Mouse (Mus musculus): ENCODE measurements at regions not wholly inside any gene's neighbourhood (a gene's known extent, or its start where the extent isn't known, plus 50 kb on each side); places are given as distances from the start of the nearest gene placed in this dataset.

DNA sequence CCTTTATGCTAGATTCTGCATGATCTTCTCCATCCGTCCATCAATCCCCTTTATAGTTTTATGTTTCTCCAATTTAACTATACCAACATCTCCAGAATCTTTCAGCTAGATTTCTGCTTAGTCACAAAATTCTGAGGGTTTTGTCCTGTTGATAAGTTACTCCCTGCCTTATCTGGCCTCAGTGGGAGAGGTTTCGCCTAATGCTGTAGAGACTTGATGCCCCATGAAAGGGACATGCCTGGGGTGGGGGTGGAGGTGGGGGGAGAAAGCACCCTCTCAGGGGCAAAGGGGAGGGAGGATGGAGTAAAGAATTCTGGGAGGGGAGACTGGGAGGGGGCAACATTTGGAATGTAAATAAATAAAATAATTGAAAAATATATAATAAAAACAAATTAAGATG, 93.2 kb upstream of the Jazf1 start:
- TF ChIP-seq CTCF (IDR thresholded peaks at IDR 0.05; ENCODE audit: extremely low read depth, insufficient read depth, low read length) (no peak), POLR2A (IDR thresholded peaks at IDR 0.05; ENCODE audit: extremely low read depth, insufficient read depth, low read length) (no peak)
- H3K4me1 ChIP-seq (ENCODE audit: control insufficient read depth, insufficient read depth, low read length) = no peaks in the 10 kb centered on the region
- no peak overlapping the region for H3K4me3 ChIP-seq (ENCODE audit: insufficient read depth, low read length)
- H3K27ac ChIP-seq (ENCODE audit: insufficient read depth, low read length) = no peak overlapping the region

- TF ChIP-seq CTCF (IDR thresholded peaks at IDR 0.05; ENCODE audit: extremely low read depth, insufficient read depth, low read length) (no peak), POLR2A (IDR thresholded peaks at IDR 0.05; ENCODE audit: extremely low read depth, insufficient read depth, low read length) (no peak)
- no peak overlapping the region for H3K4me3 ChIP-seq (ENCODE audit: insufficient read depth, low read length)
- H3K27ac ChIP-seq (ENCODE audit: insufficient read depth, low read length) = no peak overlapping the region
- no peaks in the 10 kb centered on the region for H3K4me1 ChIP-seq (ENCODE audit: control insufficient read depth, insufficient read depth, low read length)
Measured at GRCm38 (mm10) chr6:53154621-53155020, 86.2 kb upstream of the Jazf1 start.

DNA sequence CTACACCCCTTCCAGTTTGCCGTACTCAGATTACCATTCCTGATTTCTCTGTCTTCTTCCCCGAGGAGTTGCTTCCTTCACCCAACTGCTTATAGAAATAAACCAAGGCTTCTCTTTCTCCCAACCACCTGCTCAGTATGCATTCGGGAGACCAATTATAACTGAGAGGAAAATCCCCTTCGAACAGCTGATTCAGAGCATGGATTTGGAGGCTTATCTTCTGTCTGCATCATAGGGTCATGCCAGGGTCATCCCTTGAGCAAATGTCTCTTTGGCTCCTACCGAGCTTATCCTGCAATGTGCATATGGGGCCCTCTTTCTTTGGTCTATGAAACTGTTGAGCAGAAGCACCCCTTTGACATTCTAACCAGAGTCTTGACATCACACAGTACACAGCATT, 79.0 kb upstream of the Jazf1 start:
- TF ChIP-seq POLR2A (IDR thresholded peaks at IDR 0.05; ENCODE audit: extremely low read depth, insufficient read depth, low read length) (no peak), CTCF (IDR thresholded peaks at IDR 0.05; ENCODE audit: extremely low read depth, insufficient read depth, low read length) (no peak)
- Histone ChIP-seq H3K27ac (ENCODE audit: insufficient read depth, low read length) (no peak overlapping the region), H3K4me3 (ENCODE audit: insufficient read depth, low read length) (no peak overlapping the region), H3K4me1 (ENCODE audit: control insufficient read depth, insufficient read depth, low read length) (no peaks in the 10 kb centered on the region)

GRCm38 (mm10) chr6:53143846-53144584, 75.6 kb upstream of the Jazf1 start:
- Histone ChIP-seq H3K4me1 (ENCODE audit: control insufficient read depth, insufficient read depth, low read length) (no peaks in the 10 kb centered on the region), H3K4me3 (ENCODE audit: insufficient read depth, low read length) (no peak overlapping the region), H3K27ac (ENCODE audit: insufficient read depth, low read length) (no peak overlapping the region)
- TF ChIP-seq POLR2A (IDR thresholded peaks at IDR 0.05; ENCODE audit: extremely low read depth, insufficient read depth, low read length) = no peak
- peak; percentile 45 for TF ChIP-seq CTCF (IDR thresholded peaks at IDR 0.05; ENCODE audit: extremely low read depth, insufficient read depth, low read length)

DNA sequence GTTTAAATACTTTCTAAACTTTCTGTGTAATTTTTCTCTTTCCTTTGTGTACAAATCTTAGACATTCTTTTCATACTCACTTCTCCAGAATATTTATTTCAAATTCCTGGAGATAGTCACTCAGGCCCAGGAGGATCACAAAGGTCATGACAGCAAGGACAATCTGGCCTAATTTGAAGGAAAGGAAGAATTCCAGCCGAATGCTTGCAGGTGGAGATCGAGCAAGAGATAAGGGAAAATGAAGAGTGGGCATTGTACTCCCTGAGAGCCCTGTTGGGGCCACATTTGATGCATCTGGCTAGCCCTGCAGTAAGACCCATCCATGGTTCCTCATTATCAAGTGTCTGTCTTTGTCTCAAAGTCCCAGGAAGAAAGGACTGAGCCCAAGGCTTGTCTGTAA, 66.0 kb upstream of the Jazf1 start:
- no peak for TF ChIP-seq POLR2A (IDR thresholded peaks at IDR 0.05; ENCODE audit: extremely low read depth, insufficient read depth, low read length)
- no peak for TF ChIP-seq CTCF (IDR thresholded peaks at IDR 0.05; ENCODE audit: extremely low read depth, insufficient read depth, low read length)
- Histone ChIP-seq H3K4me1 (ENCODE audit: control insufficient read depth, insufficient read depth, low read length) (no peaks in the 10 kb centered on the region), H3K4me3 (ENCODE audit: insufficient read depth, low read length) (no peak overlapping the region), H3K27ac (ENCODE audit: insufficient read depth, low read length) (no peak overlapping the region)

- no peak overlapping the region for H3K27ac ChIP-seq (ENCODE audit: insufficient read depth, low read length)
- no peaks in the 10 kb centered on the region for H3K4me1 ChIP-seq (ENCODE audit: control insufficient read depth, insufficient read depth, low read length)
- no peak for TF ChIP-seq CTCF (IDR thresholded peaks at IDR 0.05; ENCODE audit: extremely low read depth, insufficient read depth, low read length)
- TF ChIP-seq POLR2A (IDR thresholded peaks at IDR 0.05; ENCODE audit: extremely low read depth, insufficient read depth, low read length) = no peak
- no peak overlapping the region for H3K4me3 ChIP-seq (ENCODE audit: insufficient read depth, low read length)
Measured at GRCm38 (mm10) chr6:53130717-53131330, 62.4 kb upstream of the Jazf1 start.

GRCm38 (mm10) chr6:53126776-53127175, 58.3 kb upstream of the Jazf1 start:
- H3K27ac ChIP-seq (ENCODE audit: insufficient read depth, low read length) = no peak overlapping the region
- TF ChIP-seq POLR2A (IDR thresholded peaks at IDR 0.05; ENCODE audit: extremely low read depth, insufficient read depth, low read length) (no peak), CTCF (IDR thresholded peaks at IDR 0.05; ENCODE audit: extremely low read depth, insufficient read depth, low read length) (no peak)
- no peak overlapping the region for H3K4me3 ChIP-seq (ENCODE audit: insufficient read depth, low read length)
- H3K4me1 ChIP-seq (ENCODE audit: control insufficient read depth, insufficient read depth, low read length) = no peaks in the 10 kb centered on the region

DNA sequence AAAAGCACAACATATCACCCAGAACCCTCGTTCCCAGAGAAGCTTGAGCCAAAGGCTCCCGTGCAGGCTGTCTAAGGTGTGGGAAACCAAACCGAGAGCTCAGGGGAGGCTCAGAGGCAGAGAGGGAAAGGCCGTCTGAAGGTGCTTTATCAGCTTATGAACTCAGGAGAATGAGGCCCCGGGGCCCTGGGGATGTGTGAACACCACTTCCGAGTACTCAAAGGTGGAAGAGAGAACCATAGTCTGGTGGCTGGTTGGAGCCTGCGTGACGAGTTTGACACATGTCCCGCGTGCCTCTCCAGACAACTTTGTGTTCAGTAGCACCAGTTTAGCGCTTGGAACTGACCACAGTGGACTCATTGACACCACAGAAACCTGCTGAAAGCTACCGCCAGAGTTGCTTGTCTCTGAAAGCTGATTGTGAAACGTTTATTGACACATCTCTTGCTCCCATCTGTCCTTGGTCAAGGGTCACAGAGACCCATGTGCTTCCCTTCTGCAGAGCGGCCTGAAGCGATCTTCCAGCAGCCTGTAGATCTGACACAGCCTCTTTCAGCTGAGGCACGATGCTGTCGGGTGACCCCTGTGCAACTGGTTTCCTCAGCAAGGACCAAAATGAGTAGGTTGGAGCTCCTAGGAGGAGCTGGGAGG, 56.5 kb upstream of the Jazf1 start:
- H3K4me3 ChIP-seq (ENCODE audit: insufficient read depth, low read length) = no peak overlapping the region
- H3K27ac ChIP-seq (ENCODE audit: insufficient read depth, low read length) = no peak overlapping the region
- TF ChIP-seq CTCF (IDR thresholded peaks at IDR 0.05; ENCODE audit: extremely low read depth, insufficient read depth, low read length) = no peak
- TF ChIP-seq POLR2A (IDR thresholded peaks at IDR 0.05; ENCODE audit: extremely low read depth, insufficient read depth, low read length) = no peak
- H3K4me1 ChIP-seq (ENCODE audit: control insufficient read depth, insufficient read depth, low read length) = no peaks in the 10 kb centered on the region

- Histone ChIP-seq H3K4me3 (ENCODE audit: insufficient read depth, low read length) (no peak overlapping the region), H3K4me1 (ENCODE audit: control insufficient read depth, insufficient read depth, low read length) (no peaks in the 10 kb centered on the region), H3K27ac (ENCODE audit: insufficient read depth, low read length) (no peak overlapping the region)
- TF ChIP-seq CTCF (IDR thresholded peaks at IDR 0.05; ENCODE audit: extremely low read depth, insufficient read depth, low read length) = no peak
Measured at GRCm38 (mm10) chr6:53120385-53120784, 52.0 kb upstream of the Jazf1 start.
